Mouse (Mus musculus) embryonic fibroblast, embryonic 13.5 days (primary cell): ENCODE data around the gene Tpsb2.

Experiments used
- CTCF ChIP-seq: IDR thresholded peaks from 2 replicates; pipeline ENCODE4 v1.5.1; 2011; ENCODE audit warnings: mild to moderate bottlenecking, control low read depth, low read length, moderate library complexity, borderline replicate concordance; ENCODE audit not compliant: insufficient read depth
- POLR2A ChIP-seq: IDR thresholded peaks from 2 replicates; pipeline ENCODE4 v1.6.1; 2011; ENCODE audit warnings: low read depth, mild to moderate bottlenecking, control low read depth, low read length, moderate library complexity

GRCm38 (mm10) chr17:25408302-25408999, 42.3 kb downstream of the Tpsb2 start:
- no peak for TF ChIP-seq POLR2A
- TF ChIP-seq CTCF: no peak
